Mouse (Mus musculus) brown adipose tissue, adult 24 weeks (tissue): Measurements from ENCODE around the gene Coro1a. TPM values are rescaled to one million over a fixed set of nuclear protein-coding genes. Genes with fewer than 3 reads are reported as not detected.
"Not testable (repeated sequence)": the region's sequence is repeated elsewhere in the genome, so short reads cannot be mapped to it uniquely, and the experiment has no call there.

Source experiments
- H3K27ac ChIP-seq: fragments of 200-500 bp; replicated peaks from 2 replicates; pipeline ENCODE4 v1.5.1; 2012; ENCODE audit warnings: low read depth, mild to moderate bottlenecking, low read length
- H3K4me1 ChIP-seq: fragments of 200-500 bp; 2 replicates; pipeline ENCODE4 v1.6.1; 2012; ENCODE audit warnings: low read length, mixed read lengths; ENCODE audit not compliant: control insufficient read depth, insufficient read depth, insufficient read length
- H3K4me3 ChIP-seq: fragments of 200-500 bp; 2 replicates; pipeline ENCODE4 v1.5.1; 2012; ENCODE audit warnings: low read depth, mild to moderate bottlenecking, low read length, moderate library complexity; ENCODE audit not compliant: insufficient read depth
- polyA plus RNA-seq: library from polyadenylated mRNA; stranded (reverse); fragments of >200 nt; gene quantifications from 2 replicates; pipeline ENCODE4 v1.2.4, GENCODE M21; 2012; ENCODE audit not compliant: missing spikeins, insufficient read depth, insufficient read length

The Coro1a gene
- 8.5 and 10.0 TPM in 2 replicates for polyA plus RNA-seq

DNA sequence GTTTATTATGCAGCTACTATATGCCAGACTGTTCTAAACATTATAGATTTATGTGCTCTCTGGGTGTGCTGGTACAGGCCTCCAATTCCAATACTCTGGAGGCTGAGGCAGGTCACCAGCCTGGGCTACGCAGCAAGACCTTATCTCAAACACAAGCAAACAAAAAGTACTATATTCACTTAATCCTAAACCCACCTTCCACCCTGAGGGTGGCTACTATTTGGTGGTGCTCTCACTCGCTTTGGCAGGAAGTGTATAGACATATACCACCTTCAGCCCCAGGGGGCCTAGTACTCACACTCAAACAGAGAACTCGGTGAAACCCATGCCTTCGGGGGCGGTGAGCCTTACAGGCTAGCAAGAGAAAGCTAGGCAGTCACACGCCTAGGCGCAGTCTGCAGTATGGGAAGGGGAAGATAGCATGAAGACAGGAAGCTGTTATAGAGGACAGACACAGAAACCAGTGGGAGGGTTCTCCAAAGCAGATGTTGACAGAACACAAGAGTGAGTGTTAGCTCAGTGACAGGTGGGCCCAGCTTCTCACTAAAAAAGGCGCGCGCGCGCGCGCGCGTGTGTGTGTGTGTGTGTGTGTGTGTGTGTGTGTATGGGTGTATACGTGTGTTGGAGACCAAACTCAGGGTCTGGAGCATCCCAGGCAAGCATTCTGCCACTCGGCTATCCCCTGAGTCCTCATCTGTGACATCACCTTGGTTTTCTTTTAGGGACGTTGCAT is at the start of gene Coro1a:
Gene Coro1a (minus strand): TSS at position 346 of the 733 bp plus-strand sequence.
- no peak within 1 kb of the TSS for H3K27ac ChIP-seq
- peaks cover 3% of the 10 kb centered on the region; the same call in 1 of the 2 replicates for H3K4me1 ChIP-seq
- no peak within 1 kb of the TSS for H3K4me3 ChIP-seq

DNA sequence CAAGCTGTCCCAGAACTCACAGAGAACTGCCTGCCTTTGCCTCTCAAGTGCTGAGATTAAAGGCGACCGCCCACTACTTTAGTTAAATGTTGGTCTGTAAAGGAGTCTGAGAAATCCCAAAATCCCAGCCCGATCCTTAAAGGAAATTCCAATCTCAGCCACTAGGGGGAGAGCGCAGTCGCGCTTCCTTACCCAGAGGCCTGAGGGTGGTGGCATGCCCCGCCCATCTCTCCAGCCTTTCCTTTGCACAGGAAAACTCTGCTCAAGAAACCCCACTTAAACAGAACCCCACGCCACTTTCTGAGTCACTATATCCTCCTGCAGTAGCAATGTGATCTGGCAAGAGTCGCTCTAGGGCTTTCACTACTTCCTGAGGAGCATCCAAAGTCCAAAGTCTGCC is 47.3 kb upstream of the Coro1a start:
- peaks cover 2% of the 10 kb centered on the region; the same call in 1 of the 2 replicates for H3K4me1 ChIP-seq
- H3K4me3 ChIP-seq, result 0 out of 2 replicates have a peak overlapping the region, but pooled peaks have one; percentile 10
- peak overlapping the region; percentile 56 for H3K27ac ChIP-seq

DNA sequence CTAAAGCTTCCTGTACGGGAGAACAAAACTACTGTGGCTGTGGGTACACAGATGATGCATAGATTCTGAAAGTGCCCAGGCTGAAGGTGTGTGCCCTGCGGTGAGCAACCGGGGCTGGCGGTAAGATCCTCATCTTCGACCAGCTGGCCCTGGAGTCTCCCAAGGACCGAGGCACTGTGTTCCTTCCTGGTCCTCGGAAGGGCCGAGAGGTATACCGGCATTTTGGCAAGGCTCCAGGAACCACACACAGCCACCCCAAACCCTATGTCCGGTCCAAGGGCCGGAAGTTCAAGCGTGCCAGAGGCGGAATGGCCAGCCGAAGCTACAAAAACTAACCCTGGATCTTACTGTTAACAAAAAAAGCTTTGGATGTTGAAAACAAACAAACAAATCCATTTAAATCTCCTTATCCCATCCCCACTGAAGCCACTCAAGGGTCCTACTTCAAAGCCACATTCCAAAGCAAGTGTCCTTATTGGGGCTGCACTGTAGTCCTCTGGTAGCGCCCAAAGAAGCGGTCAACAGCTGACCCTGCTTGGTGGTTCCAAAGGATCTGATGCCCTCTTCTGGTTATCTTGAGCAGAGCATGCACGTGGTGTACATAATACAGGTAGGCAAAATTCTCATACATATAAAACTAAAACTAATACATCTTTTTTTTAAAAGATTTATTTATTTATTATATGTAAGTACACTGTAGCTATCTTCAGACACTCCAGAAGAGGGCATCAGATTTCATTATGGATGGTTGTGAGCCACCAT is 42.2 kb upstream of the Coro1a start:
- Histone ChIP-seq H3K4me3 (no peak overlapping the region), H3K27ac (no peak overlapping the region), H3K4me1 (no peaks in the 10 kb centered on the region)

DNA sequence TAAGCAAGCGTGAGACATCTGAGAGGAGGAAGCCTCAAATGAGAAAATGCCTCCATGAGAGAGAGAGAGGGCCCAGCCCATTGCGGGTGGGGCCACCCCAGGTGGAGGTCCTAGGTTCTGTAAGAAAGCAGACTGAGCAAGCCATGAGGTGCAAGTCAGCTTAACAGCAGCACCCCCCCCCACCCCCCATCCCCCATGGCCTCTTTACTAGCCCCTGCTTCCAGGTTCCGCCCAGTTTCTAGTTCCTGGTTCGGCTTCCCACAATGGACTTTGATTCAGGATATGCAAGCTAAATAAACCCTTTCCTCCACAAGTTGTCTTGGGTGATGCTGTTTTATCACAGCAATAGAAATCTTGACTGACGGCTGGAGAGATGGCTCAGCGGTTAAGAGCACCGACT is 41.2 kb upstream of the Coro1a start:
- H3K4me3 ChIP-seq, result no peak overlapping the region
- H3K27ac ChIP-seq, result peak overlapping the region; percentile 56; the same call in 1 of the 2 replicates
- H3K4me1 ChIP-seq, result no peaks in the 10 kb centered on the region

DNA sequence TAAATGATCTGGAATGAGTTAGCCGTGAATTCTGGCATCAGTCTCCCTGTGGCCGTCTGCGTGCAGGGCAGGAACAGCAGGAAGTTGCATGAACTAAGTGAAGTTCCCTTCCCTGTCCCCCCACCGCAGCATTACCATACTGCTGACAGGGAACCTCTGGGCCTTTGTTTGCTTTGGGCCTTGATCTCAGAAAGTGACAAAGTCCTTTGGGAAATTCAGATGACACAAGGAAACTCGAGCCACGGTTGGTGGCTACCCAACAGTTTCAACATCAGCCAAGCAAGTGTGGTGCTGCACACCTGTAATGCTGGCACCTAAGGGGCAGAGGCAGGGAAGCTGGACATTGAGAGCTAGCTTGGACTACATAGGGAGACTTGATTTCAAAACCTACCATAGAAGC is 39.2 kb upstream of the Coro1a start:
- 0 out of 2 replicates have a peak overlapping the region, but pooled peaks have one; percentile 20 for H3K4me3 ChIP-seq

DNA sequence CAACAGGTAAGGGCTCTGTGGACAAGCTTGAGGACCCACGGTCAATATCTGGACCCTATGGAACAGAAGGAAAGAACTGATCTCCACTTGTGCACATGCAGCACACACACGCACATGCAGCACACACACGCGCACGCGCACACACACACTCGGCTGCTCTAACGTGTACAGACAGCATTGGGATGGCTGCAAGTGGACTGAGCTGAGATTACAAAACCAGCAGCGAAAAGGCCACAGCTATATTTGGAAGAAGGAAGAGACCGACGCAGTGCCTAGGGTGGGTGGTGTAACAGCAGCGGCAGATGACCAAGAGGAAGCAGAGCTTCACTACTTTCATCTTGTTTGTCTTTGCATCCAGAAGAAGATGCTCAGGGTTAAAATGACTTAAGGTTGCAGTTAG is 38.5 kb upstream of the Coro1a start:
- no peaks in the 10 kb centered on the region for H3K4me1 ChIP-seq
- H3K4me3 ChIP-seq, result 0 out of 2 replicates have a peak overlapping the region, but pooled peaks have one; percentile 20
- H3K27ac ChIP-seq, result peak overlapping the region; percentile 84

More for the DNA sequence above, 39.2 kb upstream of the Coro1a start:
- no peaks in the 10 kb centered on the region for H3K4me1 ChIP-seq
- H3K27ac ChIP-seq, result peak overlapping the region; percentile 84

DNA sequence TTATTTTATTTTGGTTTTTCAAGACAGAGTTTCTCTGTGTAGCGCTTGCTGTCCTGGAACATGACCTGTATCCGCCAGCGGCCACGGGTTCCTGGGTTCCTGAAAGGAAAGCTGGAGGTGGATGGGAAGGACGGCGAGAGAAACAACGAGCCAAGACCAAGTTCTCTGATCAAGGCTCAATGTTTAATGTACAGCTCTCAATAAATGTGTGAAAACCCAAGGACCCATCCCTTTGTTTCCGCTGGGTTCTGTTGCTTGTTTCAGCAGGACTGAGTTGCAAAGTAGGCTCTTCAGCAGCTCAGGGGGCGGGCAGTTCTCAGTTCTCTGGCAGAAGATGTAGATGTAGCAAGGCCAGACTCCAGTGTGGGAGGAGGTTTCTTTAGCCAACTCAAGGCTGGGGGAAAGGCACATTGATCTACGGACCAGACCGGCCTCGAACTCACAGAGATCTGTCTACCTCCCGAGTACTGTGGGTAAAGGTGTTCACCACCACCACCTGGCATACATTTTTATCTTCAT is 34.4 kb upstream of the Coro1a start:
- Histone ChIP-seq H3K27ac (no peak overlapping the region), H3K4me3 (no peak overlapping the region)

DNA sequence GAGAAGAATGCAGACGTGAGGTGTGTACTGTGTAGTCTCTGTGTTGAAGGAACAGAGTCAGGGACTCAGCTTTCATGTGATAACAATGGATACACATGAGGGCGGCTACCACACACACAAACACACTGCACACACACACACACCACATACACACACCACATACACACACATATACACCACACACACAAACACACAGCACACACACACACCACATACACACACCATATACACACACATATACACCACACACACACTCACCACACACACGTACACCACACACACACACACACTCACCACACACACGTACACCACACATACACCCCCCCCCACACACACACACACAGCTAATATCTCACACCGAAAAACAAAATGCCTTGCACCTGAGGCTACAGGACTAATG is 33.9 kb upstream of the Coro1a start:
- no peak overlapping the region for H3K27ac ChIP-seq
- no peaks in the 10 kb centered on the region for H3K4me1 ChIP-seq
- H3K4me3 ChIP-seq, result no peak overlapping the region

More for the DNA sequence above, 34.4 kb upstream of the Coro1a start:
- H3K4me1 ChIP-seq, result no peaks in the 10 kb centered on the region

DNA sequence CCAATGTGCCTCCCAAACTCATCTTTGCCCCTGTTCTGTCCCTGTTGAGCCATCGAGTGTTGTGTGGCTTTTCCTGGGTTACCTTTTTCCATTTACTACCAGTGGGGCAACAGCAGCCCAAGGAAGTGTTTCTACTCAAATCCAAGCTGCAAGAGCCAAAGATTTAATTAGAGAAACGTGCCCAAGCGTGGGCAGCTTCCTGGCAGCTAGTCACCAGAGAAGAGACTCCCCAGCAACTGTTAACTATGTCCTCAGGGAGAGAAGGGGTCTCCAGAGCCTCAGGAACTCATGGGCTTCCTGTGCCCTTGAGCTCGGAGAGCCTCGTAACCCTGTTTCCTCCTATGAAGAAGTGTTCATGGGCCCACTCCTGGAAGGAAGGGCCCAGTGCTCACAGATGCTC is 33.4 kb upstream of the Coro1a start:
- no peak overlapping the region for H3K27ac ChIP-seq
- H3K4me3 ChIP-seq, result no peak overlapping the region
- H3K4me1 ChIP-seq, result no peaks in the 10 kb centered on the region

DNA sequence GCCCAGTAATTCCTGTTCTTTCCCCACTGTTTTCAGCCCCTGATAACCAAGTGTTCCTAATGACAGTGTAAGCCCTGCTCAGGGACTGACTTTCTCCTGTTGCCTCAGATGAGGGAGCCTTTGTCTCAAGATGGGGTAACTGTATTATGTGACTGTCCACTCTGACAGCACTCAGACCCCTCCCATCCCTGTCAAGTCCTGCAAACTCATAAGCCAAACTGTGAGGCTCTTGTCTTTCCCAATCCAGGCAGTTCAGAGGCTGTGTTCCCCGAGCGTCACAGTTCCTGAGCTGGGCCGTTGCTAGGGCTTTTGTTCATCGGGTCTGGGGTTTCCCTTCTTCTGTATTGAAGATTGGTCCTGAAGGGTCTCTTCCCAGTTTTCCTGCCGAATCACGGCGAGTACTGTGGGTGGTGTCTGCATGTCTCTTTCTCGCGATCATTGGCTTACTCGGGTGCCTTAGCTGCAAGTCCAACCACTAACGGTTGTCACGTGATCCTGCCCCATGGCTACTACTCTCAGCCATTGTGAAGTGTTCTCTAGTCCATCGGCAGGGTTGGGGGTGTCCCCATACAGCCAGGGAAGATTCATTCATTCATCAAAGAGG is 32.6 kb upstream of the Coro1a start:
- Histone ChIP-seq H3K4me1 (no peaks in the 10 kb centered on the region), H3K27ac (no peak overlapping the region; the same call in 1 of the 2 replicates)

DNA sequence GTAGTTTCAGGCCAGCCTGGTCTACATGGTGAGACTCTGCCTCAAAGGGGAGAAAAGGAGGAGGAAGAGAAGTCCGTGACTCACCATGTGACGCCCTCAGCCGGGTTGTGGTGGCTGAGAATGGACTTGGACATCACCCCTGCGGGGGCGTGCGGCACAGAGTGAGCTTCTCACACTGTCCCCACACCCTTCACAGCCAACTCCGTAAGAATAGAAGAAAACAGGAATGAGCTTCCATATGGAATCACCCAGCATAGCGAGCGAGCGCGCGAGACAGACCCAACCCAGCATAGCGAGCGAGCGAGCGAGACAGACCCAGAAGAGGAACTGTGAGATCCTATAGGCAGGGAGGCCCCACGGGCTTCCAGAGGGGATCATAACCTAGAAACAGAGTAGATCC is 32.0 kb upstream of the Coro1a start:
- Histone ChIP-seq H3K4me3 (no peak overlapping the region), H3K4me1 (no peaks in the 10 kb centered on the region), H3K27ac (no peak overlapping the region; the same call in 1 of the 2 replicates)

More for the DNA sequence above, 32.6 kb upstream of the Coro1a start:
- no peak overlapping the region for H3K4me3 ChIP-seq

DNA sequence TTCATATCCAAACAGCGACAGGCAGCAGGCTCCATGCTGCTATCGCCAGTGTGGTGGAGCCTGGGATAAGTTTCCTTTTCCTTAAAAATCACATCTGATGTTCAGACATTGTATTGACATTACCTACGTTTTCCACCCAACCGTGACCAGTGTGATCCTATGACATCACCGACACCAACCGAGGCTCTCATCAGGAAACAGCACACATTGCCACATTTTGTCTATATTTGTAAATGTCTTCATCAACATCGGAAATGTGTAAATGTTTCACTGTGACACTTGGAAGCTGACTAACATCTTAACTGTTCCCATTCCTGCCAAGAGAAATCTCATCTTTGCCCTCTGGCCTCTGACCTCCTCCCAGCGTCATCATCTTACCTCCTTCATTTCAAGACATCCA is 28.5 kb upstream of the Coro1a start:
- H3K27ac ChIP-seq, result no peak overlapping the region
- no peak overlapping the region for H3K4me3 ChIP-seq

DNA sequence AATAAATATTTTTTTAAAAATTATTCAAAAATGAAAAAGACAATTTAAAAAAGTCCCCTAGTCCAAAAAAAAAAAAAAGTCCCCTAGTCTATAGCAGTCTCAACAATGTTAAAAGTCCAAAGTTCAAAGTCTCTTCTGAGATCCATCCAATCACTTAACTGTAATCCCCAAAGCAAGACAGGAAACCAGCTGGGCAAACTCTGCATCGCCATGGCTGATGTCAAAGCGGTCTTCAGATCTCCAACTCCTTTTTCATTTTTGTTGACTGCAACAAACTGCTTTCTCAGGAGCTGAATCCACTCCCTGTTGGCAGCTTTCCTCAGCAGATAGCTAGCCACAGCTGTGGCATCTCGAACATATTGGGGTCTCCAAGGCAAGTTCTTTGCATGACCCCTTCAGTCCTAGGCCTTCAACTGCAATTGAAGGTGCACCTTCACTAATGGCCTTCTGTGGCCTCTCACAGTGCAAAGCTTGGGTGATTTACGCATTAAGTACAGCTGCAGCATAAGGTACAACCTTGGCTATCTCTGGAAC is 22.7 kb upstream of the Coro1a start:
- H3K27ac ChIP-seq, result not testable (repeated sequence)

More for the DNA sequence above, 28.5 kb upstream of the Coro1a start:
- H3K4me1 ChIP-seq, result no peaks in the 10 kb centered on the region

DNA sequence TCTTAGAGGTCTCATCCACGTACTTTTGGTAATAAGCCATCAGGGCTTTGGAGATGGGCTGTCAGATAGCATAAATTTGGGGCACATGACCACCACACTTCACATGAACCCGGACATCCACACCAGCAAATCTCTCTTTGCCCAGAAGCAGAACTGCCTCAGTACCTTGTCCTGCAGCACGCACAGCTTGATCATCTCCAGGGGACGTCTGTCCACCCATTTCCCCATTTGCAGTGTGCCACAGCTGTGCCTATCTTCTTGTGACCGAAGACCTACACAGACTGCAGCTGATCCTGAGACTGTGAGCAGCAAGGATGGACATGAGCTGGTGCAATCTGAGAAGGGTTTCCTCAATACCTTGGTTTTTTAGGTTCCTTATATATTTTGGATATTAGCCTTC is 18.1 kb upstream of the Coro1a start:
- Histone ChIP-seq H3K4me3 (no peak overlapping the region), H3K4me1 (no peaks in the 10 kb centered on the region), H3K27ac (no peak overlapping the region)

More for the DNA sequence above, 22.7 kb upstream of the Coro1a start:
- H3K4me3 ChIP-seq, H3K4me1 ChIP-seq: not testable (repeated sequence)

DNA sequence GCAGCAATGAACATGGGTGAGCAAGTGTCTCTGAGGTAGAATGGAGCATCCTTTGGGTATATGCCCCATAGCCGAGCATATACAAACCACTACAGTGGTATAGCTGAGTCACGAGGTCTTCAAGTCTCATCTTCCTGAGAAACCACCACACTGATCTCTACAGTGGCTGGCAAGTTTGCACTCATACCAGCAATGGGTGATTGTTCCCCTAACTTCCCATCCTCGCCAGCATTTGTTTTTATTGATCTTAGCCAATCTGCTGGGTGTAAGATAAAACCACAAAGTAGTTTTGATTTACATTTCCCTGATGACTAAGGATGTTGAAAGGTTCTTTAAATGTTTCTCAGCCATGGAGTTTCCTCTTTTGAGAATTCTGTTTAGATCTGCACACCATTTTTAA is 17.5 kb upstream of the Coro1a start:
- no peak overlapping the region for H3K4me3 ChIP-seq
- no peak overlapping the region for H3K27ac ChIP-seq
- no peaks in the 10 kb centered on the region for H3K4me1 ChIP-seq
